Mouse (Mus musculus) adrenal gland, adult 18-20 months (tissue): ENCODE data around the gene Me3. TPM values are rescaled to one million over a fixed set of nuclear protein-coding genes. Genes with fewer than 3 reads are reported as not detected.
A peak's percentile ranks its signal among the peaks of the same experiment; 100 is the strongest.
"Not testable (repeated sequence)": the region's sequence is repeated elsewhere in the genome, so short reads cannot be mapped to it uniquely, and the experiment has no call there.

ENCODE experiments used
- DNase-seq, 2 experiments: peaks; one replicate each; pipeline ENCODE4 v3.0.0; 2021 to 2022; ENCODE audit warnings: low spot score in 2 of 2
- total RNA-seq, 2 experiments: library from RNA; stranded (reverse); gene quantifications; 1 replicate in 1 of 2; 2 replicates in 1 of 2; pipeline ENCODE4 v1.2.3; 2021

Gene Me3
- total RNA-seq, 2 experiments from 2014 or later: 19.6 to 23.5 TPM

- no peak for DNase-seq
Measured at GRCm38 (mm10) chr7:89727615-89728014, 95.4 kb downstream of the Me3 start.

GRCm38 (mm10) chr7:89728393-89728792, 96.2 kb downstream of the Me3 start:
- DNase-seq: no peak

GRCm38 (mm10) chr7:89730514-89730913, 98.3 kb downstream of the Me3 start:
- DNase-seq: no peak

GRCm38 (mm10) chr7:89731115-89731514, 98.9 kb downstream of the Me3 start:
- not testable (repeated sequence) for DNase-seq

- DNase-seq: no peak
Measured at GRCm38 (mm10) chr7:89748415-89748814, 116.2 kb downstream of the Me3 start.

GRCm38 (mm10) chr7:89749183-89749582, 117.0 kb downstream of the Me3 start:
- DNase-seq: no peak

GRCm38 (mm10) chr7:89766678-89767508, 134.7 kb downstream of the Me3 start:
- DNase-seq: no peak

GRCm38 (mm10) chr7:89769106-89769896, 137.1 kb downstream of the Me3 start:
- no peak for DNase-seq

GRCm38 (mm10) chr7:89770021-89770420, 137.8 kb downstream of the Me3 start:
- DNase-seq: no peak

GRCm38 (mm10) chr7:89772906-89773305, 140.7 kb downstream of the Me3 start:
- no peak for DNase-seq

- DNase-seq: no peak
Measured at GRCm38 (mm10) chr7:89773352-89773921, 141.2 kb downstream of the Me3 start.

GRCm38 (mm10) chr7:89773926-89774325, 141.7 kb downstream of the Me3 start:
- DNase-seq: no peak

- no peak for DNase-seq
Measured at GRCm38 (mm10) chr7:89775848-89776247, 143.7 kb downstream of the Me3 start.

GRCm38 (mm10) chr7:89781391-89781790, 149.2 kb downstream of the Me3 start:
- no peak for DNase-seq

GRCm38 (mm10) chr7:89787735-89788134, 155.5 kb downstream of the Me3 start:
- peak; percentile 27 to 48 for DNase-seq

GRCm38 (mm10) chr7:89792576-89792975, 160.4 kb downstream of the Me3 start:
- peak in 1 of 2 experiments; percentile 37 for DNase-seq

- DNase-seq: no peak
Measured at GRCm38 (mm10) chr7:89795366-89795765, 163.2 kb downstream of the Me3 start.

GRCm38 (mm10) chr7:89796351-89796801, 164.2 kb downstream of the Me3 start:
- no peak for DNase-seq

- DNase-seq: no peak
Measured at GRCm38 (mm10) chr7:89798358-89799020, 166.3 kb downstream of the Me3 start.

GRCm38 (mm10) chr7:89802447-89802846, 170.3 kb downstream of the Me3 start:
- DNase-seq: no peak

GRCm38 (mm10) chr7:89803966-89804365, 171.8 kb downstream of the Me3 start:
- DNase-seq: no peak
